Mouse (Mus musculus) myocyte (in vitro differentiated cells): ENCODE results near the gene Rnf114.

Source experiments
- E2F4 ChIP-seq: IDR thresholded peaks from one replicate; pipeline ENCODE4 v1.6.1; 2011; ENCODE audit warnings: mild to moderate bottlenecking, control low read depth, moderate library complexity; ENCODE audit not compliant: insufficient read depth
- MAX ChIP-seq: IDR thresholded peaks from one replicate; pipeline ENCODE4 v1.6.1; 2011; ENCODE audit warnings: low read depth, mild to moderate bottlenecking, control low read depth
- MYOD1 ChIP-seq, 3 experiments: IDR thresholded peaks; one replicate each; pipeline ENCODE4 v1.6.1; 2011; ENCODE audit warnings: control low read depth in 2 of 3, low read depth in 2 of 3, mild to moderate bottlenecking in 2 of 3, moderate library complexity in 1 of 3; ENCODE audit not compliant: insufficient read length in 2 of 3, control insufficient read depth in 1 of 3
- POLR2A ChIP-seq: IDR thresholded peaks from one replicate; pipeline ENCODE4 v1.6.1; 2011; ENCODE audit warnings: low read depth, mild to moderate bottlenecking, control low read depth, moderate library complexity; ENCODE audit not compliant: insufficient read length
- POLR2AphosphoS2 ChIP-seq: IDR thresholded peaks from one replicate; pipeline ENCODE4 v1.6.1; 2011; ENCODE audit warnings: low read depth, control low read depth; ENCODE audit not compliant: insufficient read length
- TCF12 ChIP-seq: IDR thresholded peaks from one replicate; pipeline ENCODE4 v1.6.1; 2011; ENCODE audit warnings: mild to moderate bottlenecking, control low read depth; ENCODE audit not compliant: poor library complexity, insufficient read depth, severe bottlenecking
- TCF3 ChIP-seq: IDR thresholded peaks from one replicate; pipeline ENCODE4 v1.6.1; 2011; ENCODE audit warnings: low read depth, control low read depth; ENCODE audit not compliant: insufficient read length
- USF1 ChIP-seq: IDR thresholded peaks from one replicate; pipeline ENCODE4 v1.6.1; 2011; ENCODE audit warnings: low read depth, mild to moderate bottlenecking, control low read depth, moderate library complexity

DNA sequence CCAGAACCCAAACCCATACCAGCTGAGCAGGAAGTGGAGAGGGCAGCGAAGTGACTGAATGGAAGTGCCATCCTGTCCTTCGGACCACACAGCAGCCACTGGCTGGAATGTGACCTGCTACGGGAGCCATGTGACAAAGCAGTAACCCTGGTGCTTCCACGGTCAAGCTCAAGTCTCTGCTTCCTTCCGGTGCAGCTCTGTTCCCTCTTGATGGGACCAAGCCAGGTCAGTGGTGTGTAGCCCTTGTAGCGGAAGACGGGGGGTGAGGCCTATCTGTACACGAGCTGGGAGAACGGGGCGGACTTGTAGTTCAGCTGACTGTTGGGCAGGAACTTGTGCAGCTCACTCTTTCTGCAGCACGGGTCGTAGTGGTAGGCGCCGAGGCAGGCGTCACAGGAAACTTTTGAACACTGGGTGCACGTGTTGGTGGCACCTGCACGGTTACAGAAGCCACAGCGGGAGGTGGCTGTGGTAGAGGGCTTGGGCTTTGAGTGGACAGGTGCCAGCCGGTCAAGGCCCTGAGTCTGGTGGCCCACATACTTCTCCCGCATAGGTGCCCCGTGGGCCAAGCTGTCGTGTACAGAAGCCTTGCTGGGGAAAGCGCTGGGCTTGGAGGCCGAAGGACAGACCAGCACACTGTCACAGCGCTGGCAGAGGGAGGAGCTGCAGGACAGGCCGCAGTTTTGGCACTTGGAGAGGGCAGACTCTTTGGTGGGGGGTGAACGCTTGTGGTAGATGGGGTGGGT lies 9.2 kb upstream of the Rnf114 start:
- TF ChIP-seq POLR2A, result no peak
- no peak for TF ChIP-seq TCF12
- TF ChIP-seq MYOD1 (IDR thresholded peaks at IDR 0.05; ENCODE audit: control insufficient read depth in 1 of 3, insufficient read length in 2 of 3, low read depth in 2 of 3), result no peak
- no peak for TF ChIP-seq POLR2AphosphoS2
- TF ChIP-seq USF1, result no peak
- no peak for TF ChIP-seq MAX
- TF ChIP-seq E2F4, result no peak
- TF ChIP-seq TCF3, result no peak
